Mouse (Mus musculus) left cerebral cortex, adult 2 months (tissue): Measurements from ENCODE around the gene Vmn1r163. TPM values are rescaled to one million over a fixed set of nuclear protein-coding genes. Genes with fewer than 3 reads are reported as not detected.
"Not testable (repeated sequence)": the region's sequence is repeated elsewhere in the genome, so short reads cannot be mapped to it uniquely, and the experiment has no call there.

Experiments
- DNase-seq, 2 experiments: peaks; one replicate each; pipeline ENCODE4 v3.0.0; 2021 to 2022; ENCODE audit warnings: low spot score in 2 of 2, mixed read lengths in 1 of 2; ENCODE audit errors: extremely low spot score in 1 of 2
- H3K27ac ChIP-seq: fragments of 200-600 bp; 2 replicates; pipeline ENCODE4 v1.8.1; 2022
- H3K4me3 ChIP-seq: fragments of 200-600 bp; 2 replicates; pipeline ENCODE4 v1.8.1; 2022
- intact Hi-C: fragments of 180-260 bp; cut with DNase I; formaldehyde crosslinking; loops from one replicate; pipeline ENCODE4 v1.15.1; 2025
- long read RNA-seq, 2 experiments: library from polyadenylated mRNA; stranded (forward); transcript quantifications; one replicate each; pipeline ENCODE4 v2.0.0; 2021; ENCODE audit warnings: borderline mapping rate in 2 of 2
- total RNA-seq, 2 experiments: library from RNA; stranded (reverse); gene quantifications; 2 replicates each; pipeline ENCODE4 v1.2.3; 2021

Vmn1r163 gene
- total RNA-seq, result not detected
- long read RNA-seq, experiment 1, result 0 reads
- long read RNA-seq, experiment 2, result 0 reads

GRCm38 (mm10) chr7:23055240-23055639 is at the start of gene Vmn1r163:
Gene Vmn1r163, plus strand, starts transcription at chr7:23055540.
- DNase-seq, H3K4me3 ChIP-seq, H3K27ac ChIP-seq, intact Hi-C loops: not testable (repeated sequence)

- intact Hi-C loops, DNase-seq, H3K27ac ChIP-seq, H3K4me3 ChIP-seq: not testable (repeated sequence)
Measured at GRCm38 (mm10) chr7:23019823-23020222, 35.5 kb upstream of the Vmn1r163 start, which contains the start of gene Gm4216. Gene Gm4216, minus strand, starts transcription at chr7:23019923.

- DNase-seq, H3K4me3 ChIP-seq, intact Hi-C loops, H3K27ac ChIP-seq: not testable (repeated sequence)
Measured at GRCm38 (mm10) chr7:23067356-23067755, 12.0 kb downstream of the Vmn1r163 start, which contains the start of gene Gm8720. Gene Gm8720, minus strand, starts transcription at chr7:23067456.

Other genes with a start within 250 kb of the Vmn1r163 start
- gene Vmn1r159, start 211.9 kb upstream of the Vmn1r163 start, total RNA-seq, result not detected
- gene Vmn1r160, start 184.3 kb upstream of the Vmn1r163 start, total RNA-seq, result not detected
- gene Gm4214, start 70.9 kb upstream of the Vmn1r163 start, total RNA-seq, result not detected
- gene Gm4216, start 35.6 kb upstream of the Vmn1r163 start, total RNA-seq, result not detected
- not detected for gene Gm8720, start 11.9 kb downstream of the Vmn1r163 start, total RNA-seq
- not detected for gene Gm10662, start 88.9 kb downstream of the Vmn1r163 start, total RNA-seq
- gene Vmn1r165, start 161.8 kb downstream of the Vmn1r163 start, total RNA-seq, result not detected
- gene Vmn1r166, start 196.1 kb downstream of the Vmn1r163 start, total RNA-seq, result not detected
- not detected for gene Gm6902, start 223.4 kb downstream of the Vmn1r163 start, total RNA-seq
- gene Nlrp4e, start 245.7 kb downstream of the Vmn1r163 start, total RNA-seq, result not detected